Mouse (Mus musculus) liver, adult 2 months (tissue): ENCODE measurements at regions not wholly inside any gene's neighbourhood (a gene's known extent, or its start where the extent isn't known, plus 50 kb on each side); places are given as distances from the start of the nearest gene placed in this dataset.

Experiments used
- DNase-seq: peaks from one replicate; pipeline ENCODE4 v3.0.0-alpha.2; 2011; ENCODE audit warnings: low read depth, low spot score; ENCODE audit errors: extremely low read depth
- H3K27ac ChIP-seq: fragments of 200-500 bp; replicated peaks from 2 replicates; pipeline ENCODE4 v1.5.1; 2012; ENCODE audit warnings: low read depth, mild to moderate bottlenecking, control low read depth, inconsistent platforms, low read length; ENCODE audit not compliant: insufficient read depth
- H3K27me3 ChIP-seq: fragments of 200-500 bp; 2 replicates; pipeline ENCODE4 v1.6.1; 2012; ENCODE audit warnings: mild to moderate bottlenecking, moderate library complexity, low read length, inconsistent platforms; ENCODE audit not compliant: control insufficient read depth, insufficient read depth
- H3K36me3 ChIP-seq: fragments of 200-500 bp; 2 replicates; pipeline ENCODE4 v1.6.1; 2012; ENCODE audit warnings: low read length, inconsistent platforms; ENCODE audit not compliant: control insufficient read depth, insufficient read depth
- H3K4me1 ChIP-seq: fragments of 200-500 bp; 2 replicates; pipeline ENCODE4 v1.6.1; 2011; ENCODE audit warnings: low read length; ENCODE audit not compliant: control insufficient read depth, insufficient read depth
- H3K4me3 ChIP-seq: fragments of 200-500 bp; 2 replicates; pipeline ENCODE4 v1.5.1; 2011; ENCODE audit warnings: low read depth, mild to moderate bottlenecking, control low read depth, low read length, moderate library complexity; ENCODE audit not compliant: insufficient read depth
- H3K79me2 ChIP-seq: fragments of 200-500 bp; 2 replicates; pipeline ENCODE4 v1.6.1; 2012; ENCODE audit warnings: inconsistent platforms, mild to moderate bottlenecking, low read length, moderate library complexity; ENCODE audit not compliant: control insufficient read depth, insufficient read depth
- H3K9ac ChIP-seq: fragments of 200-500 bp; 2 replicates; pipeline ENCODE4 v1.6.1; 2012; ENCODE audit warnings: low read depth, mild to moderate bottlenecking, control low read depth, inconsistent platforms, low read length
- CTCF ChIP-seq: fragments of 200-500 bp; IDR thresholded peaks from 2 replicates; pipeline ENCODE4 v1.5.1; 2011; ENCODE audit warnings: low read depth, low read length, control low read depth
- POLR2A ChIP-seq: fragments of 200-500 bp; IDR thresholded peaks from 2 replicates; pipeline ENCODE4 v1.6.1; 2011; ENCODE audit warnings: low read length, control low read depth; ENCODE audit not compliant: insufficient read depth; ENCODE audit errors: extremely low read depth
- WGBS: fragments of 180-500 bp; shearing (Covaris S2); methylation state at CpG from one replicate; pipeline ENCODE4 v1.1.7; 2018; 5-methylcytosine and 5-hydroxymethylcytosine counted together

DNA sequence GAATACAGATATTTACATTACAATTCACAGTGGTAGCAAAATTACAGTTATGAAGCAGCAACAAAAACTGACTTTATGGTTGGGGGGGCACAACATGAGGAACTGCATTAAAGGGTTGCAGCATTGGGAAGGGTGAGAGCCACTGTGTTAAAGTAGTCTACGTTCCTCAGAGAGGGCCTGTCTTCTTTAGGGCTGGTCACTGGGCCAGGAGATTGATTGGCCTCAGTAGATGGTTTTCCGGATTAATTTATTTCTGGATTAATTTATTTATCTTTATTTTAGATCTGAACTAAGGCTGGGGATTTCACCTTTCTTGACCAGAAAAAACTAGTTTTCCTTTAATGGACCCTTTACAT, 62.6 kb upstream of the Zdhhc17 start:
- TF ChIP-seq POLR2A, result no peak
- TF ChIP-seq CTCF, result no peak
- DNase-seq, result no peak
- WGBS, result 82% methylated on average over 2 of the region's 2 CpGs
- Histone ChIP-seq H3K4me1 (no peaks in the 10 kb centered on the region), H3K36me3 (no peaks in the 10 kb centered on the region), H3K4me3 (no peak overlapping the region), H3K9ac (no peak overlapping the region), H3K79me2 (no peaks in the 10 kb centered on the region), H3K27me3 (no peaks in the 10 kb centered on the region), H3K27ac (no peak overlapping the region)

DNA sequence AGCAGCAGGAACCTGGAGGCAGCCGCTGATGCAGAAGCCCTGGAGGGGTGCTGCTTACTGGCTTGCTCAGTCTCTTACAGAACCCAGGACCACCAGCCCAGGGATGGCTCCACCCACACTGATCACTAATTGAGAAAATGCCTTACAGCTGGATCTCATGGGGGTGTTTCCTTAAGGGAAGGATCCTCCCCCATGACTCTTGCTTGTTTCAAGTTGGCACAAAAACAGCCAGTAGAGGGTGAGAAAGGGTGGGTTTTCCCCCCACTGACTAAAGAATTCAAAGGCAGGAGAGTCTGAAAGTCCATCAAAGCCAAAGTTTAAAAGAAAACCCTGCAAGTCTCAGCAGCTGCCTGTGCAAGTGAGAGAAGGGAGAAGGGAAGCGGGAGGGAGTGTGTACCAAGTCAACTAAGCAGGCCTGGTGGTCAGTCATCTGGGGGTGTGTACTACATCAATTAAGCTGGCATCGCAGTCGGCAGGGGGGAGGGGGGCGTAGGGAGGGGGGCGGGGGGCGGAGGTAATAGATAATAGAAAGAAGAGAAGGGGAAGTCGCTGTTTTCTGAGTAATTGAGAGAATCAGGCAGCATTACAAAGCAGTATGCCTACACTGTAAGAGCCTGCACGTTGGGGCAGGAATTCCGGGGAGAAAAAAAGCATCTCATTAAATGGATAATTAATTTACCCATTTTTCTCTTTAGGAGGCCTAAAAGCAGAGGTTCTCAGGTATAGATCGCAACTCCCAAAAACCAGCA, 62.0 kb upstream of the Zdhhc17 start:
- no peak overlapping the region for H3K27ac ChIP-seq
- H3K4me3 ChIP-seq, result no peak overlapping the region
- DNase-seq, result no peak
- TF ChIP-seq CTCF (no peak), POLR2A (no peak)
- WGBS, result 36% methylated on average over 9 of the region's 11 CpGs
- H3K36me3 ChIP-seq, result no peaks in the 10 kb centered on the region
- H3K27me3 ChIP-seq, result no peaks in the 10 kb centered on the region
- H3K79me2 ChIP-seq, result no peaks in the 10 kb centered on the region
- no peaks in the 10 kb centered on the region for H3K4me1 ChIP-seq
- no peak overlapping the region for H3K9ac ChIP-seq

DNA sequence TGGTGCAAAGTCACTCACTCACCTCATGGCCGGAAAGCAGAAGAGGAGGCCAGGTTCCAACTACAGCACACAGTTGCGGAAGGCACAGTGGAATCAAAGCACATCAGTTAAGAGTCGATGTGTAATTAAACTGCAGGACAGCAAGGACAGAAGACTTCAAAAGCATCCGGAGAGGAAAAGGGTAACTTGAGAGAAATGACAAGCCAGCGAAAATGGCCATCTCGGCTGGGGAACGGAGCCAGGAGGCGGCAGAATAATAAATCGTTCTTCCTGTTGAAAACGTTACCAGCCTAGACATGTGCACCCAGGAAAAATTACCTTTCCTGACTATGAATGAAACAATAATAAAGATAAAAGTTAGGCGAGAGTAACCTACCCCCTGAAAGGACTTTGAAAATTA, 56.2 kb upstream of the Zdhhc17 start:
- Histone ChIP-seq H3K4me1 (peaks cover 3% of the 10 kb centered on the region; the same call in 1 of the 2 replicates), H3K27ac (no peak overlapping the region), H3K79me2 (no peaks in the 10 kb centered on the region), H3K9ac (no peak overlapping the region), H3K36me3 (no peaks in the 10 kb centered on the region), H3K4me3 (no peak overlapping the region), H3K27me3 (no peaks in the 10 kb centered on the region)
- TF ChIP-seq CTCF (no peak), POLR2A (no peak)
- 77% methylated on average over 11 of the region's 11 CpGs for WGBS
- no peak for DNase-seq

DNA sequence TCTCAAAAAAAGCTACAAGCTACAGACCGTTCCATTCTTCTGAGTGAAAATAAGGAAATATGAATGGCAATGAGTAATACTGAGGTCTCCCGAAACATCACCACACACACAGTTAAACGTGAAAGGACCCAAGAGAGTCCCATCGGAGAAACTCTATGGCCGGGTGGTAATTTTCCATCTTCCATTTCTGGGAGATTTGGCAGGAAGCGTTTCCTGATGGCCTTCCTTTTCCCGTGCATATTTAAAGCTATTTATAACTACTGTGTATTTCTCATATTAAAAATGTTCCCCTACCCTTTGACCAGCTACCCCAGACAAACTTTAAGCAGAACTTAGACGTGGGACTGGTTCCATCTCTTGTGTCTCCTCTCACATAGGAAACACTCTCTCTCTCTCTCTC, 50.7 kb upstream of the Zdhhc17 start:
- H3K4me1 ChIP-seq, result peaks cover 3% of the 10 kb centered on the region; the same call in 1 of the 2 replicates
- peak; percentile 33 for DNase-seq
- TF ChIP-seq POLR2A, result no peak
- TF ChIP-seq CTCF, result no peak
- no peaks in the 10 kb centered on the region for H3K36me3 ChIP-seq
- 71% methylated on average over 8 of the region's 8 CpGs for WGBS
- no peak overlapping the region for H3K9ac ChIP-seq
- no peak overlapping the region for H3K4me3 ChIP-seq
- no peaks in the 10 kb centered on the region for H3K79me2 ChIP-seq
- no peaks in the 10 kb centered on the region for H3K27me3 ChIP-seq
- H3K27ac ChIP-seq, result no peak overlapping the region
